Mouse (Mus musculus): ENCODE measurements around the gene Lmbrd1.

DNA sequence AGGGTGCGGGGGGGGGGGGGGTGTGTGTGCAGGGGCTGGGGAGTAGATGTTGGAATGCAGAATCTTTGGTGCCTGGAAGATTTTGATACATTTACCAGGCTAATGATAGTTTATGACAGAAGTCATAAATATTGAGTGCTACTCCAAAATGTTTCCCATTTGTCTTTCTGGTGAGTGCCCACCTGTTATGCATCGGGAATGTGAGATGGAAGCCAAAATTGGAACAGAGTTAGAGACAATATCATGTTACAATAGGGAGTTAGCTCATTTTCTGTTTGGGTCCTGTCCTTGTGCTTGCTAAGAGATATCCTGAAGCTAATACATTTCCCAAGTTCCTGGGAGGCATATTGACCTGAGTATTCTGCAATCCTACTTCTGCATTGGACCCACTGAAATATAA, 28.3 kb upstream of the Lmbrd1 start:
- TF ChIP-seq POLR2A (IDR thresholded peaks at IDR 0.05; ENCODE audit: insufficient read length, low read depth): no peak
- TF ChIP-seq TCF3 (IDR thresholded peaks at IDR 0.05; ENCODE audit: insufficient read length, low read depth): no peak
- TF ChIP-seq POLR2AphosphoS2 (IDR thresholded peaks at IDR 0.05; ENCODE audit: insufficient read length, low read depth): no peak
- peak in 1 of 3 experiments; percentile 63 for TF ChIP-seq MYOG (IDR thresholded peaks at IDR 0.05; ENCODE audit: control insufficient read depth in 1 of 3, insufficient read depth in 1 of 3, insufficient read length in 2 of 3, low read depth in 2 of 3)
- no peak for TF ChIP-seq MAX (IDR thresholded peaks at IDR 0.05; ENCODE audit: low read depth)
- no peak for TF ChIP-seq TCF12 (IDR thresholded peaks at IDR 0.05; ENCODE audit: insufficient read depth, poor library complexity, severe bottlenecking)
- TF ChIP-seq CEBPB (IDR thresholded peaks at IDR 0.05; ENCODE audit: insufficient read depth, poor library complexity, severe bottlenecking): no peak
- no peak for TF ChIP-seq USF1 (IDR thresholded peaks at IDR 0.05; ENCODE audit: low read depth)
- no peak for TF ChIP-seq E2F4 (IDR thresholded peaks at IDR 0.05; ENCODE audit: insufficient read depth)
- TF ChIP-seq MYOD1 (IDR thresholded peaks at IDR 0.05; ENCODE audit: control insufficient read depth in 1 of 3, insufficient read length in 2 of 3, low read depth in 2 of 3): peak in 2 of 3 experiments; percentile 35 to 54

Measured in myocyte (in vitro differentiated cells).